Mouse (Mus musculus): Measurements from ENCODE around the gene Lce3b.

Gene Lce3b

DNA sequence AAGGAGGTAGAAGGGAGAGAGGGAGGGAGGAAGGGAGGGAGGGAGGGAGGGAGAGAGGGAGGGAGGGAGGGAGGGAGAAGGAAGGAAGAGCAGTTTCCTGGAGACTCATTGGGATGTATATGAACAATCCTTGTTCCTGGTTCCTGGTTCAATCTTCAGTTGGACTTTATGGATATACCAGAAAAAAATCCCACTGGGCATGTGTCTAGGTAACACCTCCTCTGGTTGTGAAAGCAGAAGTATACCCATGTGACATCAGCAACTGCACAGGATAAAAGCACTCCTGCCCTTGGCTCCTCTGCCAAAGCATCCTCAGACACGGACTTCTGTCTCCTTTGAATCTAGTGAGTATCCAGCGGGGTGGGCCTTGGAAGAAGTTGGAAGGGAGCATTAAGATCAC, at the start of gene Lce3b:
Gene Lce3b (plus strand): TSS at position 301 of the 400 bp plus-strand sequence.
- DNase-seq (ENCODE audit: low spot score in 2 of 2): no peak

DNA sequence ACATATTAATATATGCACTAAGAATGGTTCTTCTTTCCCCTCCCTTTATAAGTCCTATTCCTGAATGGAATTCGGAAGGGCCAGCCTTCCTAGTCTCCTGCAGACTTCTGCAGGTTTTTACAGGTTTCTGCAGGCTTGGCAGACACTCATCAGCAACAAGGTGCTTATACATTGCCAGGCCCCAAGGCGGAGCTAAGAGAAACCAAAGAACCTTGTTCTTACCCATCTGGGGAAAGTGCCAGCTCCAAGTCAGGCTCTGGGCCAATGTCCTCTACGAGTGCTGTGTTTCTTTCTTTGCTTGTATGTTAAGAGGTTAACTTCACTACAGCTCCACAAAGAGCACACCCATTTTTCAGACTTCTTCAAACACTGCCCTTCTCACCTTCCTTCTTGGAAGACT, 38.7 kb upstream of the Lce3b start:
- no peak for DNase-seq (ENCODE audit: low spot score in 2 of 2)

DNA sequence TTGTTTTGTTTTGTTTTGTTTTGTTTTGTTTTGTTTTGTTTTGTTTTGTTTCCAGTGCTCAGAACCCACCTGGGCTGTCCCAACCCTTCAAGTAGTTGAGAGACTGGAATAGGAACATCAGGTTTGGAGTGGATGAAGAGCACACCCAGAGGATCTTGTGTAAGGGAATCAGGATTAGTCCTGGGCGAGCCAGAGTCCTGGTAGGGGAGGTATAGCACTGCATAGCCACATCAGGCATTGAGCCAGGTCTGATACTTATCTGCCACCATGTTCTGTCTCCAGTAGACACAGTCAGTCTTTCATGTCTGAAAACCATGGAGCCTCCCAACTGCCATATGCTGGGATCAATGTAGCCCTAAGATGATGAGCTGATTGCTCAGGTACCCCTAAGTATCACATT, 38.3 kb upstream of the Lce3b start:
- no peak for DNase-seq (ENCODE audit: low spot score in 2 of 2)

DNA sequence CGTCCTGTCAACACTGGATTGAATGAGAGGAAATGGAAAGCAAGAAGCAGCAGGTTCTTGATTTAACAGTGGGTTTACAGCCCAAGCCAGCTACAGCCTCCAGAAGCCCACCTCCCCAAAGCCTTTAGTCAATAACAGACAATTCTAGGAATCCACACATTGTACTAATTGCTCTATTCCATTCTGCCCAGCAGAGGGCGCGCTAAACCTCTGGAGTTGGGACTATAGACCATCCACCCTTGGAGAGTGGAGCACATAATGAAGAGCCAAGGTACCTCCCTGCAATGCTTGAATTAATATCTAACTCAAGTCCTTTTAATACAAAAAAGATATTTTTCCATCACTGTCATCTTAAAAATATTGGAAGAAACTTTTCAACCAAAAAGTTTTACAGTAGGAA, 29.8 kb upstream of the Lce3b start:
- DNase-seq (ENCODE audit: low spot score in 2 of 2): peak in 1 of 2 experiments; percentile 45

DNA sequence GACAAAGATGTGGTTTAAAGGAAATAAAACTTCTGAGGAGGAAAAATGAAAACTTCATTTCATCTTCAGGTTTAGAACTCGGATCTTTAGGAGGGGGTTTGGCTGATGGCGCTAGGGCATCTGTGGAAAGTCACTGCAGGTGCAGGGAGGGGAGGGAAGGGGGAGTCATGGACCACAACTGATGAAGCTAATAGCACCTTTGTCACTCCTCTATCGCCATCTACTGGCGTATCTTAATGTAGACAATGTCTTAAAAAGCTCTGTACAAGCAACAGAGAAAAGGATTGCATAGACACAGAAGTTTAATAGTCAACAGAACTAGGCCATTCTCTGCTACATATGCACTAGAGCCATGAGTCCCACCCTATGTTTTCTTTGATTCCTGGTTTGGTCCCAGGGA, 29.1 kb upstream of the Lce3b start:
- DNase-seq (ENCODE audit: low spot score in 2 of 2): no peak

DNA sequence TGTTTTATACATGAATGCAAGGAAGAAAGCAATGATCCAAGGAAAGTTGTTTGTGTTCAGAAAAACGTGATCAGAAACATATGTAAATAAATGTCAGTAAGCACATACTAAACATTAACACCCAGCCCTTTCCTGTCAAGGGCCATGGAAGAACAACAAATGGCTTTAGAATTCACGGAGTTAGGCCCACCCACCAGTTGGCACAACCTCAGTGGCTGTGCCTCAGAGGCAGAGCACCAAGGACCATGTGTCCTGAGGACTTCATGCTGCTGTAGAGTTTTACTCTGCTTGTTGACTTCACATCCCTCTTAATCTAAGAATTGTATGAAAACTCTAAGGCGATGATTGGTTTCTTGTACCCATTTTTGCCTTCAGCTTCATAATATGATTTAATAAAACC, 27.6 kb upstream of the Lce3b start:
- DNase-seq (ENCODE audit: low spot score in 2 of 2): no peak

DNA sequence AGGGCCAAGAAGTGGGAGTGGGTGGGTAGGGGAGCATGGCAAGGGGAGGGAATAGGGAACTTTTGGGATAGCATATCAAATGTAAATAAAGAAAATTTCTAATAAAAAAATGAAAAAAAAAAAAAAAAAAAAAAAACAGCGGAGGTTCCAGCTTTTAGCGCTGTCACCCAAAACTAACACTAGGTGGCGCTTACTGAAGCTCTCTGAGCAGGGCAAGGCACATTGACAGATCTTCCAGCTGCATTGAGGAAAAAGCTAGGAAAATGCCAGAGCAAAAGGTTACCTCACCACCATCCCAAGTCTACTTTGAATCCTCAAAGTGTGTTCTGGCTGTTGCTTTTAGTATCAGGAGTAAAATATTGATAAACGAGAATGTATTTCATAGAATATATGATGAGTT, 25.2 kb upstream of the Lce3b start:
- no peak for DNase-seq (ENCODE audit: low spot score in 2 of 2)

DNA sequence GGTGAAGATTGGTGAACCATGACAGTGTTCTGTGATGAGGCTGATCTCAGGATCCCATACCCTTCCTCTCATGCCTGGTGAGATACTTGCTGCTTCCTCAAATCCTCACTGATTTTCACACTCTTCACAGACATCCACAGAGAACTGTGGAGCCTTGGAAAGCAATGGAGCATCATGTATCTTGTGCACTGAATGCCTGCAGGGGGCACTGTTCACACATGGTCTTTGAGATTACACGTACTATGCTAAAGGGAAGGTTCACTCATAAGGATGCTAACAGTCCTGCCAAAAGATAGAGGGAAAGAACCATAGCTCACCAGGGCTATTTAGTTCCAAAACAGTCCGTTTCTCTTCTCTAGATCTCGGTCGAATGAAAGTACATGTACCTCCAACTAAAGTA, 12.4 kb upstream of the Lce3b start:
- peak in 1 of 2 experiments; percentile 37 for DNase-seq (ENCODE audit: low spot score in 2 of 2)

DNA sequence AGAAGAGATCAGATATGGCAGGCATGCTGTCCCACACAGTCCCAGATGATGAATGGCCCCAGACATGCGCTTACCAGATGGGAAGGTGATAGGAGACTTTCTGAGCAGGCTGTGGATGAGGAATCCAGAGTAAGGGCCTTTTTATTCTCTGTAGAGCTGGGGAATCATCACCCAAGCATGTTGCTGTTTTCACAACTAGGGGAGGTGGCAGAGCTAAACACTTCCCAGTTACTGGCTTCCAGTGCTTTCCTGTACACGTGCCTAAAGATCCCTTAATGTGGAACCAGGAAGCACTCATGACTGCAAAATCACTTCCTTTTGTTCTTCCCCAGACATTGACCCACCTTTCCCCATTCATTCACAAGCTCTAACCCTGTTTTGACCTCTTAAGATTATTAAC, 6.6 kb upstream of the Lce3b start, which contains the start of gene Lce3a:
Gene Lce3a (minus strand): TSS at position 101 of the 400 bp plus-strand sequence.
- no peak for DNase-seq (ENCODE audit: low spot score in 2 of 2)

DNA sequence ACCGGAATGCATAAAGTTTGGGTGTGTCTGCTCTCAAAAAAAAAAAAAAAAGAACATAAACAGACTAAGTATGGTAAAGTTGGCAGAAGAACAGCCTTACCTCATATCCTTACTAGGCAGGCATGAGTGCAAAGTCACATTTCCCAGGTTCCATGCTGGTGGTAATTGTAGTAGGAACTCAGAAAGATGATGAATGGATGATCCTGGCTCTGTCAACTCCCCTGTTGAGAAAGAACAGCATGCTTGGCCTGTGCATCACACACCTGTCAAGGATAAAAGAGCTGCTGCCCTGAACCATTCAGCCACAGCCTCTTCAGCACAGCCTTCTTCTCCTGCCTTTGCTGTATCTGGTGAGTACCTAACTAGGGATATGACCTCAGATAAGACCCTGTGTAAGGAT, 11.4 kb downstream of the Lce3b start, which contains the start of gene Lce3c:
Gene Lce3c (plus strand): TSS at position 301 of the 400 bp plus-strand sequence.
- DNase-seq (ENCODE audit: low spot score in 2 of 2): no peak

DNA sequence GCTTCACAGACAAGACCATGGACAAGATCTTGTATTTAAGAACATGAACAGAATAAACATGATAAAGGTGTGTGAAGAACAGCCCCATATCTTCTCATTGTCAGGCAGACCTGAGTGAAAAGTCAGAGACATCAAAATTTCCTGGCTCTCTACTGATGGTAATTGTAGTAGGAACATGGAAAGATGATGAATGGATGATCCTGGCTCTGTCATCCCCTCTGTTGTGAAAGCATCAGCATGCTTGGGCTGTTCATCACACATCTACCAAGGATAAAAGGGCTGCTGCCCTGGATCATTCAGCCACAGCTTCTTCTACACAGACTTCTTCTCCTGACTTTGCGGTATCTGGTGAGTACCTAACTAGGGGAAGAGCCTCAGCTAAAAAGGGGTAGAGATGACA, 24.3 kb downstream of the Lce3b start, which contains the start of gene Lce3d:
Gene Lce3d (plus strand): TSS at position 301 of the 400 bp plus-strand sequence.
- no peak for DNase-seq (ENCODE audit: low spot score in 2 of 2)

DNA sequence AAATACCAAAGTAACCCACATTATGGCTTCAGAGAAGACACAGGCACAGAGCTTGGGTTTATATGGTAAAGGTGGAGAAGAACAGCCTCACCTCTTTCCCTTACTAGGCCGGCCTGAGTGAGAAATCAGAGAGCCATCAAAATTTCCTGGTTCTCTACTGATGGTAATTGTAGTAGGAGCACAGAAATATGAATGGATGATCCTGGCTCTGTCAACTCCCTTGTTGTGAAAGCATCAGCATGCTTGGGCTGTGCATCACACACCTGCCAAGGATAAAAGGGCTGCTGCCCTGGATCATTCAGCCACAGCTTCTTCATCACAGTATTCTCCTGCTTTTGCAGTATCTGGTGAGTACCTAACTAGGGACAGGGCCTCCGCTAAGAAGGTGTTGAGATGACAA, 34.0 kb downstream of the Lce3b start, which contains the start of gene Lce3e:
Gene Lce3e (plus strand): TSS at position 301 of the 400 bp plus-strand sequence.
- no peak for DNase-seq (ENCODE audit: low spot score in 2 of 2)

DNA sequence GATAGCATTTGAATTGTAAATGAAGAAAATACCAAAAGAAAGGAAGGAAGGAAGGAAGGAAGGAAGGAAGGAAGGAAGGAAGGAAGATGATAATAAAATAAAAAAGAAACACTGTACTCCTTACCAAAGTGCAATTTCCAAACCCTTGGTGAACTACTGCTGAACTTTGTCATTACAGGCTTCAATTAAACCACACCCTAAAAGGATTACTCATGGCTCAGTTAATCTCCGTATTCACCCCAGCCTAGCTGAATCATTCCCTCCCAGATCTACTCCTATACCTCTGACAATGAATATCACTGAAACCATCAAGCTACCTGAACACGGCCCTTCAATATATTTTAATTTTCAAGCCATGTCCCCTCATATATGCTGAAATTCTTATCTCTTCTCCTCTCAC, 45.7 kb downstream of the Lce3b start:
- DNase-seq (ENCODE audit: low spot score in 2 of 2): no peak
